Mouse (Mus musculus) hindbrain, embryonic 12.5 days (tissue): ENCODE data around the gene Epha2. TPM values are rescaled to one million over a fixed set of nuclear protein-coding genes. Genes with fewer than 3 reads are reported as not detected.

Experiments
- ATAC-seq: fragments of 200-750 bp; cut with Nextera tagmentation; 2 replicates; pipeline ENCODE4 v1.8.0; 2017; ENCODE audit warnings: moderate TSS enrichment; ENCODE audit not compliant: low FRiP score
- H3K27ac ChIP-seq: fragments of 300-500 bp; sonication (generic); 2 replicates; pipeline ENCODE4 v1.5.1; 2016; ENCODE audit warnings: mild to moderate bottlenecking
- H3K27me3 ChIP-seq: fragments of 300-500 bp; sonication (generic); 2 replicates; pipeline ENCODE4 v1.6.1; 2016; ENCODE audit warnings: mild to moderate bottlenecking
- H3K36me3 ChIP-seq: fragments of 300-500 bp; sonication (generic); 2 replicates; pipeline ENCODE4 v1.6.1; 2016; ENCODE audit warnings: mild to moderate bottlenecking
- H3K4me1 ChIP-seq: fragments of 300-500 bp; sonication (generic); 2 replicates; pipeline ENCODE4 v1.6.1; 2016
- H3K4me2 ChIP-seq: fragments of 300-500 bp; sonication (generic); replicated peaks from 2 replicates; pipeline ENCODE4 v1.6.1; 2016; ENCODE audit warnings: mild to moderate bottlenecking
- H3K4me3 ChIP-seq: fragments of 300-500 bp; sonication (generic); 2 replicates; pipeline ENCODE4 v1.5.1; 2016; ENCODE audit warnings: mild to moderate bottlenecking
- H3K9ac ChIP-seq: fragments of 300-500 bp; sonication (generic); 2 replicates; pipeline ENCODE4 v1.6.1; 2016; ENCODE audit warnings: mild to moderate bottlenecking, moderate library complexity
- H3K9me3 ChIP-seq: fragments of 300-500 bp; sonication (generic); replicated peaks from 2 replicates; pipeline ENCODE4 v1.6.1; 2016; ENCODE audit warnings: mild to moderate bottlenecking
- WGBS: fragments of 180-500 bp; shearing (Covaris S2); methylation state at CpG from one replicate; pipeline ENCODE4 v1.1.7; 2016; 5-methylcytosine and 5-hydroxymethylcytosine counted together
- polyA plus RNA-seq: library from polyadenylated mRNA; unstranded; fragments of >200 nt; fragmentation: Nextera tagmentation; extraction: Ambion mirVana; gene quantifications from 2 replicates; pipeline ENCODE4 v1.2.1, GENCODE M21; 2016

Epha2 gene
- polyA plus RNA-seq, 1 experiment from 2014 or later = 2.7 TPM

GRCm38 (mm10) chr4:141269080-141269479, 32.0 kb upstream of the Epha2 start:
- peaks cover 8% of the 10 kb centered on the region; the same call in 1 of the 2 replicates for H3K4me1 ChIP-seq
- no peak overlapping the region for H3K4me3 ChIP-seq
- 0 out of 2 replicates have a peak, but pooled peaks cover 18% of the 10 kb centered on the region for H3K27me3 ChIP-seq
- H3K9me3 ChIP-seq = 0 out of 2 replicates have a peak, but pooled peaks cover 4% of the 10 kb centered on the region
- H3K9ac ChIP-seq = no peak overlapping the region
- ATAC-seq = no peak
- H3K27ac ChIP-seq = no peak overlapping the region
- no peak overlapping the region for H3K4me2 ChIP-seq
- 87% methylated on average over 6 of the region's 6 CpGs for WGBS
- no peaks in the 10 kb centered on the region for H3K36me3 ChIP-seq

- H3K4me2 ChIP-seq = no peak overlapping the region
- WGBS = 55% methylated on average over 15 of the region's 15 CpGs
- H3K4me1 ChIP-seq = peaks cover 20% of the 10 kb centered on the region
- H3K27me3 ChIP-seq = 0 out of 2 replicates have a peak, but pooled peaks cover 18% of the 10 kb centered on the region
- ATAC-seq = no peak
- H3K36me3 ChIP-seq = no peaks in the 10 kb centered on the region
- H3K27ac ChIP-seq = no peak overlapping the region
- H3K9ac ChIP-seq = no peak overlapping the region
- 0 out of 2 replicates have a peak, but pooled peaks cover 4% of the 10 kb centered on the region for H3K9me3 ChIP-seq
- no peak overlapping the region for H3K4me3 ChIP-seq
Measured at GRCm38 (mm10) chr4:141270201-141270940, 30.7 kb upstream of the Epha2 start.

GRCm38 (mm10) chr4:141271228-141271627, 29.8 kb upstream of the Epha2 start:
- Histone ChIP-seq H3K4me3 (no peak overlapping the region), H3K9ac (no peak overlapping the region), H3K27ac (no peak overlapping the region), H3K27me3 (0 out of 2 replicates have a peak, but pooled peaks cover 18% of the 10 kb centered on the region), H3K4me2 (no peak overlapping the region), H3K4me1 (peaks cover 20% of the 10 kb centered on the region), H3K9me3 (0 out of 2 replicates have a peak, but pooled peaks cover 1% of the 10 kb centered on the region), H3K36me3 (no peaks in the 10 kb centered on the region)
- ATAC-seq = no peak
- WGBS = 92% methylated on average over 3 of the region's 7 CpGs

GRCm38 (mm10) chr4:141271721-141272120, 29.3 kb upstream of the Epha2 start:
- ATAC-seq = no peak
- peaks cover 20% of the 10 kb centered on the region for H3K4me1 ChIP-seq

GRCm38 (mm10) chr4:141272878-141273277, 28.2 kb upstream of the Epha2 start:
- Histone ChIP-seq H3K4me3 (no peak overlapping the region), H3K9me3 (no peaks in the 10 kb centered on the region), H3K9ac (no peak overlapping the region), H3K27ac (no peak overlapping the region), H3K4me1 (peaks cover 22% of the 10 kb centered on the region), H3K27me3 (0 out of 2 replicates have a peak, but pooled peaks cover 14% of the 10 kb centered on the region), H3K36me3 (no peaks in the 10 kb centered on the region), H3K4me2 (peak overlapping the region; percentile 41)
- ATAC-seq = no peak; the same call in 1 of the 2 replicates
- WGBS = 19% methylated on average over 14 of the region's 14 CpGs

More at GRCm38 (mm10) chr4:141271721-141272120, 29.3 kb upstream of the Epha2 start:
- Histone ChIP-seq H3K9ac (no peak overlapping the region), H3K27ac (no peak overlapping the region), H3K9me3 (no peaks in the 10 kb centered on the region), H3K36me3 (no peaks in the 10 kb centered on the region), H3K27me3 (0 out of 2 replicates have a peak, but pooled peaks cover 18% of the 10 kb centered on the region), H3K4me2 (no peak overlapping the region), H3K4me3 (no peak overlapping the region)
- WGBS = 88% methylated on average over 6 of the region's 6 CpGs

- Histone ChIP-seq H3K27me3 (0 out of 2 replicates have a peak, but pooled peaks cover 14% of the 10 kb centered on the region), H3K27ac (no peak overlapping the region)
Measured at GRCm38 (mm10) chr4:141273296-141273695, 27.7 kb upstream of the Epha2 start.

GRCm38 (mm10) chr4:141274485-141275341, 26.3 kb upstream of the Epha2 start:
- H3K4me1 ChIP-seq = peaks cover 38% of the 10 kb centered on the region
- H3K9ac ChIP-seq = no peak overlapping the region
- 28% methylated on average over 23 of the region's 23 CpGs for WGBS
- ATAC-seq = peak; percentile 74
- H3K9me3 ChIP-seq = no peaks in the 10 kb centered on the region
- no peak overlapping the region for H3K4me3 ChIP-seq
- 0 out of 2 replicates have a peak, but pooled peaks cover 14% of the 10 kb centered on the region for H3K27me3 ChIP-seq
- H3K4me2 ChIP-seq = peak overlapping the region; percentile 31; the same call in 1 of the 2 replicates
- H3K36me3 ChIP-seq = no peaks in the 10 kb centered on the region
- H3K27ac ChIP-seq = peak overlapping the region; percentile 71

More at GRCm38 (mm10) chr4:141273296-141273695, 27.7 kb upstream of the Epha2 start:
- H3K4me3 ChIP-seq = no peak overlapping the region
- 16% methylated on average over 12 of the region's 12 CpGs for WGBS
- no peaks in the 10 kb centered on the region for H3K36me3 ChIP-seq
- ATAC-seq = peak; percentile 66
- H3K4me2 ChIP-seq = peak overlapping the region; percentile 41
- no peak overlapping the region for H3K9ac ChIP-seq
- H3K4me1 ChIP-seq = peaks cover 26% of the 10 kb centered on the region
- no peaks in the 10 kb centered on the region for H3K9me3 ChIP-seq

GRCm38 (mm10) chr4:141277157-141277556, 23.9 kb upstream of the Epha2 start:
- 82% methylated on average over 8 of the region's 8 CpGs for WGBS
- no peak overlapping the region for H3K4me3 ChIP-seq
- H3K9me3 ChIP-seq = no peaks in the 10 kb centered on the region
- no peak overlapping the region; the same call in 1 of the 2 replicates for H3K27ac ChIP-seq
- no peak overlapping the region for H3K4me2 ChIP-seq
- no peak for ATAC-seq
- H3K4me1 ChIP-seq = peaks cover 46% of the 10 kb centered on the region
- H3K9ac ChIP-seq = no peak overlapping the region
- H3K27me3 ChIP-seq = peaks cover 20% of the 10 kb centered on the region
- no peaks in the 10 kb centered on the region for H3K36me3 ChIP-seq

- Histone ChIP-seq H3K27ac (0 out of 2 replicates have a peak overlapping the region, but pooled peaks have one; percentile 6), H3K4me2 (no peak overlapping the region), H3K36me3 (no peaks in the 10 kb centered on the region), H3K9me3 (no peaks in the 10 kb centered on the region), H3K9ac (no peak overlapping the region), H3K4me1 (peaks cover 50% of the 10 kb centered on the region), H3K4me3 (no peak overlapping the region), H3K27me3 (peaks cover 12% of the 10 kb centered on the region)
- 51% methylated on average over 7 of the region's 7 CpGs for WGBS
- ATAC-seq = no peak
Measured at GRCm38 (mm10) chr4:141278154-141278553, 22.9 kb upstream of the Epha2 start.

- H3K4me3 ChIP-seq = no peak overlapping the region
- H3K36me3 ChIP-seq = no peaks in the 10 kb centered on the region
- ATAC-seq = no peak
- H3K9me3 ChIP-seq = no peaks in the 10 kb centered on the region
- H3K27ac ChIP-seq = no peak overlapping the region
- WGBS = 53% methylated on average over 15 of the region's 15 CpGs
- no peak overlapping the region for H3K9ac ChIP-seq
- peaks cover 47% of the 10 kb centered on the region for H3K4me1 ChIP-seq
- peaks cover 14% of the 10 kb centered on the region for H3K27me3 ChIP-seq
- H3K4me2 ChIP-seq = no peak overlapping the region
Measured at GRCm38 (mm10) chr4:141279327-141279726, 21.7 kb upstream of the Epha2 start.

GRCm38 (mm10) chr4:141279783-141280182, 21.3 kb upstream of the Epha2 start:
- 90% methylated on average over 6 of the region's 6 CpGs for WGBS
- no peak overlapping the region for H3K9ac ChIP-seq
- no peak overlapping the region for H3K4me2 ChIP-seq
- no peak overlapping the region for H3K27ac ChIP-seq
- no peak for ATAC-seq
- no peaks in the 10 kb centered on the region for H3K36me3 ChIP-seq
- peaks cover 42% of the 10 kb centered on the region for H3K4me1 ChIP-seq
- peaks cover 14% of the 10 kb centered on the region for H3K27me3 ChIP-seq
- no peaks in the 10 kb centered on the region for H3K9me3 ChIP-seq
- H3K4me3 ChIP-seq = no peak overlapping the region

- peaks cover 20% of the 10 kb centered on the region for H3K27me3 ChIP-seq
- H3K4me1 ChIP-seq = peaks cover 43% of the 10 kb centered on the region
- no peak for ATAC-seq
- H3K27ac ChIP-seq = no peak overlapping the region
- H3K9ac ChIP-seq = no peak overlapping the region
- 94% methylated on average over 1 of the region's 1 CpGs for WGBS
- no peaks in the 10 kb centered on the region for H3K9me3 ChIP-seq
- no peak overlapping the region for H3K4me3 ChIP-seq
- no peaks in the 10 kb centered on the region for H3K36me3 ChIP-seq
- no peak overlapping the region for H3K4me2 ChIP-seq
Measured at GRCm38 (mm10) chr4:141280471-141280870, 20.6 kb upstream of the Epha2 start.
